Mouse (Mus musculus) thymus, postnatal 14 days (tissue): ENCODE data around the gene Ccdc174.

Source experiments
- DNase-seq: peaks from one replicate; pipeline ENCODE4 v3.0.0; 2021

The Ccdc174 gene

GRCm38 (mm10) chr6:91931231-91931630 lies 53.4 kb downstream of the Ccdc174 start:
- no peak for DNase-seq

GRCm38 (mm10) chr6:91938491-91938890 lies 60.6 kb downstream of the Ccdc174 start:
- DNase-seq: no peak

- DNase-seq: no peak
Measured at GRCm38 (mm10) chr6:91948426-91948825, 70.6 kb downstream of the Ccdc174 start.
